Mouse (Mus musculus) intestine, embryonic 15.5 days (tissue): ENCODE results near the gene Rab12. TPM values are rescaled to one million over a fixed set of nuclear protein-coding genes. Genes with fewer than 3 reads are reported as not detected.
"Not testable (repeated sequence)": the region's sequence is repeated elsewhere in the genome, so short reads cannot be mapped to it uniquely, and the experiment has no call there.

Experiments used
- ATAC-seq: fragments of 200-750 bp; cut with Nextera tagmentation; 2 replicates; pipeline ENCODE4 v1.8.0; 2017; ENCODE audit warnings: moderate TSS enrichment, moderate library complexity
- H3K27ac ChIP-seq: fragments of 300-500 bp; sonication (generic); 2 replicates; pipeline ENCODE4 v1.5.1; 2015; ENCODE audit warnings: mild to moderate bottlenecking, inconsistent platforms
- H3K27me3 ChIP-seq: fragments of 300-500 bp; sonication (generic); replicated peaks from 2 replicates; pipeline ENCODE4 v1.6.1; 2015; ENCODE audit warnings: inconsistent platforms
- H3K36me3 ChIP-seq: fragments of 300-500 bp; sonication (generic); 2 replicates; pipeline ENCODE4 v1.6.1; 2015; ENCODE audit warnings: inconsistent platforms
- H3K4me1 ChIP-seq: fragments of 300-500 bp; sonication (generic); replicated peaks from 2 replicates; pipeline ENCODE4 v1.6.1; 2015; ENCODE audit warnings: inconsistent platforms
- H3K4me2 ChIP-seq: fragments of 300-500 bp; sonication (generic); replicated peaks from 2 replicates; pipeline ENCODE4 v1.6.1; 2015; ENCODE audit warnings: mild to moderate bottlenecking, inconsistent platforms
- H3K4me3 ChIP-seq: fragments of 300-500 bp; sonication (generic); replicated peaks from 2 replicates; pipeline ENCODE4 v1.5.1; 2015; ENCODE audit warnings: inconsistent platforms
- H3K9ac ChIP-seq: fragments of 300-500 bp; sonication (generic); 2 replicates; pipeline ENCODE4 v1.6.1; 2015; ENCODE audit warnings: inconsistent platforms
- H3K9me3 ChIP-seq: fragments of 300-500 bp; sonication (generic); 2 replicates; pipeline ENCODE4 v1.6.1; 2016; ENCODE audit warnings: inconsistent platforms
- WGBS: fragments of 180-500 bp; shearing (Covaris S2); methylation state at CpG from one replicate; pipeline ENCODE4 v1.1.7; 2015; 5-methylcytosine and 5-hydroxymethylcytosine counted together
- polyA plus RNA-seq: library from polyadenylated mRNA; unstranded; fragments of >200 nt; fragmentation: Nextera tagmentation; extraction: Ambion mirVana; gene quantifications from 2 replicates; pipeline ENCODE4 v1.2.1, GENCODE M21; 2015

Gene Rab12
- 31.4 and 32.5 TPM in 2 replicates for polyA plus RNA-seq

- H3K27ac ChIP-seq, result peak within 1 kb of the TSS; percentile 62; the same call in 1 of the 2 replicates
- peak within 1 kb of the TSS; percentile 84 for H3K4me2 ChIP-seq
- WGBS, result 6% methylated on average over 71 of the region's 71 CpGs
- peaks cover 20% of the 10 kb centered on the region for H3K4me1 ChIP-seq
- no peaks in the 10 kb centered on the region for H3K9me3 ChIP-seq
- no peaks in the 10 kb centered on the region for H3K36me3 ChIP-seq
- H3K4me3 ChIP-seq, result peak within 1 kb of the TSS; percentile 100
- ATAC-seq, result peak; percentile 98
- H3K9ac ChIP-seq, result peak within 1 kb of the TSS; percentile 97
- H3K27me3 ChIP-seq, result no peaks in the 10 kb centered on the region
Measured at GRCm38 (mm10) chr17:66519554-66520553, at the start of gene Rab12. TSS of gene Rab12 (minus strand) at chr17:66519729.

DNA sequence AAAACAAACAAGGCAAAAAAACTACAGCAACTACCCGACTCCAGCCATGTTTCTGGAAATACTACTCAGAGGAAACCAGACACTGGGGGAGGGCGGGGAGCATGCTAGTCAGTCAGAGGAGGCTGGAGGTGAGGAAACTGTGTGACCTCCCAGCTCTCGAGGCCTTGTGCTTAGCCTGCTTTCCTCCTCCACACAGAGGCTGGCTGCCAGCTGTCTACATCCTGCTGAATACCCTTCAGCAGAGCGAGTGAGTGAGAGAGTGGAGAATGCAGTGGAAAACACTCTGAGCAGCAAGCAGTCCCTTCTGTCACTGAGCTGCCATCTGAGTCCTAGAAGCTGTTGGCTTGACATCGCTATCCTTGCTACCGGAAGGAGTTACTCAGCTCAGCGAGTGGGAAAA is 44.7 kb upstream of the Rab12 start:
- Histone ChIP-seq H3K9me3 (no peaks in the 10 kb centered on the region), H3K4me1 (no peaks in the 10 kb centered on the region), H3K27ac (no peak overlapping the region), H3K9ac (no peak overlapping the region), H3K36me3 (no peaks in the 10 kb centered on the region), H3K27me3 (no peaks in the 10 kb centered on the region), H3K4me2 (no peak overlapping the region), H3K4me3 (no peak overlapping the region)
- WGBS, result 54% methylated on average over 7 of the region's 7 CpGs
- ATAC-seq, result no peak

DNA sequence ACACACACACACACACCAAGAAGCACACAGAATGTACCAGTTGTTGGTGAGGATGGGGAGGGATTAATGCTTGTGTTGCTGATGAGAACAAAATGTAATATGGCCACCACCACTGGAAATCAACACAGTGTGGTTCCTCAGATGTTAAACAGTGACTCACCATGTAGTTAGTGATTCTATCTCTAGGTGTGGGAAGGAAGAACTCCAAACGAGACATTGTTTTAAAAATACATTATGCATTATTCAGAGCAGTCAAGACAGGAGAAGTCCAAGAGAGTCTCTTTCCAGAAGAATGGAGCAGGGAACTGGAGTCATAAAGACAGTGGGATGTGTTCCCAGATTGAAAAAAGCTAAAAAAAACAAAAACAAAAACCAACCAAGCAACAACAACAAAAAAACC is 44.0 kb upstream of the Rab12 start:
- Histone ChIP-seq H3K9me3 (no peaks in the 10 kb centered on the region), H3K27ac (no peak overlapping the region), H3K4me3 (no peak overlapping the region), H3K4me1 (no peaks in the 10 kb centered on the region), H3K9ac (no peak overlapping the region), H3K27me3 (no peaks in the 10 kb centered on the region), H3K36me3 (no peaks in the 10 kb centered on the region), H3K4me2 (no peak overlapping the region)
- ATAC-seq, result no peak
- 79% methylated on average over 1 of the region's 1 CpGs for WGBS

GRCm38 (mm10) chr17:66561380-66561779 is 41.9 kb upstream of the Rab12 start:
- no peak for ATAC-seq
- WGBS, result 37% methylated on average over 2 of the region's 2 CpGs
- no peaks in the 10 kb centered on the region for H3K27me3 ChIP-seq
- no peaks in the 10 kb centered on the region for H3K9me3 ChIP-seq
- H3K4me1 ChIP-seq, result no peaks in the 10 kb centered on the region
- no peak overlapping the region for H3K9ac ChIP-seq
- no peak overlapping the region for H3K4me3 ChIP-seq
- no peaks in the 10 kb centered on the region for H3K36me3 ChIP-seq
- H3K27ac ChIP-seq, result no peak overlapping the region
- H3K4me2 ChIP-seq, result no peak overlapping the region

DNA sequence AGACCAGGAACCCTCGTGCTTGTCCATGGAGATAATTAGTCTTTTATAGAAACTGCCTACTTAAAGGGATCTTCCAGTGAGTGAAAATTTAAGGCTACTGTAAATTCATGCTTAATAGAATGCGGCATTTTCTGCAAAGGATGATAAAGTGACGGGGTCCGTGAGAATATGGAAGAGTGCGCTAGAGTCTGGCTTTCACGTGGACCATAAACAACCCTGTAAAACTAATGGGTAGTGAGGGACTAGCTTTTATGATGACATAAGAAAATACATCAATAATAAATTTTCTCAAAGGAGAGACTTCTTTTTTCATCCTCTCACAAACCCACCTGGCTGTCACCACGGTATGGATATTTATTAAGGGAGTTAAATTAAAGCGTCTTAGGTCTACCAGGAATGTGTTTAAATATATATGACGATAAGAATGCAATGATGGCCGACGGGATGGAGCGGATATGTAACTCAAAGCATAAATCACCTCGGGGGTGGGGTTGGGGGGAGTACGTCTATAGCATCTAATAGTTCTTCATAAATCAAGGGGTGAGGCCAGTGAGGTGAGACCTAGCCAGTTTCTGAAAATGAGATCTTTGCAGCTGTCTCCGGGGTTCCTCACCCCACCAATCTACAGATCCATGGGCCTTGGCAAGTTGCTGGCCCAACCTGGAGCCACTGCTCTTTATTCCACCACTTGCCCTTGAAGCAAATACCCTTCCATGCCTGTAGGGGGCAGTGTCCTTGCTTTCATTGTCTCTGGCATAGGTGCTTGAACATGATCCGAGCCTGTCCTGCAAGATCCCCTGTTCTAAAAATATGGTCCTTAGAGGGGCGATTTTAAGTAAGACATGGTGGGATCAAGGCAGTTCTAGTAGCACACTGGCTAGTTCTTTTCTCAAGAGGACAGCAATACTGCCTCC is 39.1 kb upstream of the Rab12 start:
- WGBS, result 80% methylated on average over 17 of the region's 17 CpGs
- Histone ChIP-seq H3K9ac (no peak overlapping the region), H3K27me3 (no peaks in the 10 kb centered on the region), H3K4me3 (no peak overlapping the region), H3K4me2 (no peak overlapping the region), H3K4me1 (no peaks in the 10 kb centered on the region), H3K9me3 (no peaks in the 10 kb centered on the region), H3K36me3 (no peaks in the 10 kb centered on the region), H3K27ac (no peak overlapping the region)
- ATAC-seq, result no peak

GRCm38 (mm10) chr17:66552690-66553089 is 33.2 kb upstream of the Rab12 start:
- no peaks in the 10 kb centered on the region for H3K36me3 ChIP-seq
- no peaks in the 10 kb centered on the region for H3K27me3 ChIP-seq
- H3K4me2 ChIP-seq, result no peak overlapping the region
- no peaks in the 10 kb centered on the region for H3K4me1 ChIP-seq
- no peak overlapping the region for H3K27ac ChIP-seq
- 85% methylated on average over 4 of the region's 4 CpGs for WGBS
- no peak for ATAC-seq
- H3K9me3 ChIP-seq, result no peaks in the 10 kb centered on the region
- no peak overlapping the region for H3K9ac ChIP-seq
- no peak overlapping the region for H3K4me3 ChIP-seq

GRCm38 (mm10) chr17:66550486-66550885 is 31.0 kb upstream of the Rab12 start:
- Histone ChIP-seq H3K4me1 (no peaks in the 10 kb centered on the region), H3K9ac (no peak overlapping the region), H3K36me3 (no peaks in the 10 kb centered on the region), H3K27ac (no peak overlapping the region), H3K4me2 (no peak overlapping the region), H3K4me3 (no peak overlapping the region), H3K27me3 (no peaks in the 10 kb centered on the region), H3K9me3 (no peaks in the 10 kb centered on the region)
- ATAC-seq, result no peak
- 90% methylated on average over 5 of the region's 5 CpGs for WGBS

- Histone ChIP-seq H3K36me3 (no peaks in the 10 kb centered on the region), H3K9ac (no peak overlapping the region), H3K4me1 (no peaks in the 10 kb centered on the region), H3K9me3 (no peaks in the 10 kb centered on the region), H3K27ac (no peak overlapping the region), H3K4me3 (no peak overlapping the region), H3K4me2 (no peak overlapping the region), H3K27me3 (no peaks in the 10 kb centered on the region)
- 86% methylated on average over 1 of the region's 1 CpGs for WGBS
- ATAC-seq, result no peak
Measured at GRCm38 (mm10) chr17:66532285-66532684, 12.8 kb upstream of the Rab12 start.

- Histone ChIP-seq H3K27me3 (no peaks in the 10 kb centered on the region), H3K4me2 (no peak overlapping the region), H3K4me1 (peaks cover 7% of the 10 kb centered on the region; the same call in 1 of the 2 replicates), H3K27ac (no peak overlapping the region), H3K9me3 (no peaks in the 10 kb centered on the region), H3K36me3 (no peaks in the 10 kb centered on the region), H3K4me3 (no peak overlapping the region), H3K9ac (no peak overlapping the region)
- WGBS, result 60% methylated on average over 5 of the region's 5 CpGs
- no peak for ATAC-seq
Measured at GRCm38 (mm10) chr17:66523396-66523795, 3.9 kb upstream of the Rab12 start.

- H3K9ac ChIP-seq, H3K36me3 ChIP-seq, H3K4me3 ChIP-seq, H3K4me2 ChIP-seq, H3K27ac ChIP-seq, H3K9me3 ChIP-seq, ATAC-seq, H3K27me3 ChIP-seq: not testable (repeated sequence)
- peaks cover 11% of the 10 kb centered on the region for H3K4me1 ChIP-seq
- 100% methylated on average over 1 of the region's 1 CpGs for WGBS
Measured at GRCm38 (mm10) chr17:66522631-66523030, 3.1 kb upstream of the Rab12 start.

DNA sequence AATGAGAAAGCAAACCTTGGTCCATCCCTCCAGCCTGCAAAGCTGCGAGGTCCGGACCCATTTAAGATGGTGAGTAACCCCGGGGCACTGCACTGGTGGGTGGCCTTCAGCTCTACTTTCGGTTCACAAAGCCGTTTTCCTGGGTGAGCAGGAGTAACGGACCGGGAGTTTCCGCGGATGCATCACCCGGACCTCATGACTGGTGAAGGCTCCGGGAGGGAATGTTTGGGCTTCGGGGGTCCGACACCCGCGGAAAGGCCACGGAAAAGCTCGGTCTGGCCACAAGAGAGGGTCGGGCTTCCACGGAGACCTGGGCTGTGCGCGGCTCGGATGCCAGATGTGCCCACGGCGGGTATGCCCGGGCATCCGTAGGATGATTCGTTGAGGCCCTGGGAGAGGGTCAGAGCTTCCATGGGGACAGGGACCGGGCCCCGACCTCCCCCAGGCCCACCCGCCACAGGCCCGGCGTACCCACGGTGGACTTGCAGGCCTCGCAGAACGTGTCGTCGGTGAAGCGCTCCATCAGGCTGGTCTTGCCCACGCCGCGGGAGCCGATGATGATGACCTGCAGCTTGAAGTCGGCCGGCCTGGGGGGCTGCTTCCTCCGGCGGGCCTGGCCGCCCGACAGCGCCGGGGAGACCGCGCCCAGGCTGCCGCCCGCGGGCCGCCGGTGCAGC is 514 bp downstream of the Rab12 start:
- Histone ChIP-seq H3K27ac (peak overlapping the region; percentile 62; the same call in 1 of the 2 replicates), H3K9ac (peak overlapping the region; percentile 97), H3K4me2 (peak overlapping the region; percentile 84), H3K9me3 (no peaks in the 10 kb centered on the region), H3K36me3 (no peaks in the 10 kb centered on the region), H3K4me1 (peaks cover 20% of the 10 kb centered on the region), H3K27me3 (no peaks in the 10 kb centered on the region), H3K4me3 (peak overlapping the region; percentile 100)
- under 1% methylated on average over 57 of the region's 57 CpGs for WGBS
- peak; percentile 77 for ATAC-seq

GRCm38 (mm10) chr17:66516953-66517352 is 2.6 kb downstream of the Rab12 start:
- no peak overlapping the region for H3K4me3 ChIP-seq
- no peak overlapping the region for H3K4me2 ChIP-seq
- H3K9me3 ChIP-seq, result no peaks in the 10 kb centered on the region
- no peak overlapping the region for H3K9ac ChIP-seq
- no peak for ATAC-seq
- no peaks in the 10 kb centered on the region for H3K36me3 ChIP-seq
- H3K27ac ChIP-seq, result no peak overlapping the region
- H3K27me3 ChIP-seq, result no peaks in the 10 kb centered on the region
- H3K4me1 ChIP-seq, result peaks cover 22% of the 10 kb centered on the region
- WGBS, result 84% methylated on average over 4 of the region's 4 CpGs
